Mouse (Mus musculus) MEL (cell line): Measurements from ENCODE around the gene Bmp8a. TPM values are rescaled to one million over a fixed set of nuclear protein-coding genes. Genes with fewer than 3 reads are reported as not detected.

ENCODE experiments used
- DNase-seq: peaks from one replicate; pipeline ENCODE4 v3.0.0; 2011; ENCODE audit warnings: low read depth, low spot score
- H3K27ac ChIP-seq: 2 replicates; pipeline ENCODE4 v1.5.1; 2012; ENCODE audit warnings: low read depth, mild to moderate bottlenecking, control low read depth, low read length, moderate library complexity; ENCODE audit not compliant: control insufficient read depth
- H3K27me3 ChIP-seq, 2 experiments: fragments of 150-350 bp in 1 of 2; sonication (generic) in 1 of 2; 2 replicates each; pipeline ENCODE4 v1.6.1; 2012; ENCODE audit warnings: low read length in 2 of 2, mild to moderate bottlenecking in 2 of 2, improper control_type of control experiment in 1 of 2, moderate library complexity in 1 of 2; ENCODE audit not compliant: insufficient read depth in 2 of 2, control insufficient read depth in 1 of 2
- H3K36me3 ChIP-seq, 2 experiments: 2 replicates each; pipeline ENCODE4 v1.6.1; 2012 to 2014; ENCODE audit warnings: low read length in 2 of 2, improper control_type of control experiment in 1 of 2, inconsistent platforms in 1 of 2, mild to moderate bottlenecking in 1 of 2; ENCODE audit not compliant: insufficient read depth in 2 of 2, control insufficient read depth in 1 of 2
- H3K4me1 ChIP-seq, 2 experiments: fragments of 150-350 bp in 1 of 2; sonication (generic) in 1 of 2; 2 replicates each; pipeline ENCODE4 v1.6.1; 2012; ENCODE audit warnings: low read length in 2 of 2, improper control_type of control experiment in 1 of 2, mild to moderate bottlenecking in 1 of 2; ENCODE audit not compliant: insufficient read depth in 2 of 2, control insufficient read depth in 1 of 2
- H3K4me3 ChIP-seq, 2 experiments: fragments of 150-350 bp in 1 of 2; sonication (generic) in 1 of 2; 2 replicates each; pipeline ENCODE4 v1.5.1; 2012; ENCODE audit warnings: low read depth in 2 of 2, low read length in 2 of 2, mild to moderate bottlenecking in 2 of 2, moderate library complexity in 2 of 2, control low read depth in 1 of 2, improper control_type of control experiment in 1 of 2; ENCODE audit not compliant: control insufficient read depth in 1 of 2, insufficient read depth in 1 of 2
- H3K79me2 ChIP-seq: 2 replicates; pipeline ENCODE4 v1.6.1; 2012; ENCODE audit warnings: mild to moderate bottlenecking, low read length, moderate library complexity; ENCODE audit not compliant: control insufficient read depth, poor library complexity, insufficient read depth
- H3K9ac ChIP-seq: 2 replicates; pipeline ENCODE4 v1.6.1; 2012; ENCODE audit warnings: low read depth, mild to moderate bottlenecking, control low read depth, low read length, moderate library complexity; ENCODE audit not compliant: control insufficient read depth, poor library complexity, severe bottlenecking
- H3K9me3 ChIP-seq: fragments of 150-350 bp; sonication (generic); replicated peaks from 2 replicates; pipeline ENCODE4 v1.6.1; 2012; ENCODE audit warnings: mild to moderate bottlenecking, low read length, improper control_type of control experiment, moderate library complexity; ENCODE audit not compliant: insufficient read depth
- BHLHE40 ChIP-seq: IDR thresholded peaks from 2 replicates; pipeline ENCODE4 v1.6.1; 2012; ENCODE audit warnings: low read depth, mild to moderate bottlenecking, inconsistent platforms, low read length, improper control_type of control experiment, borderline replicate concordance
- CHD2 ChIP-seq: IDR thresholded peaks from 2 replicates; pipeline ENCODE4 v1.6.1; 2011; ENCODE audit warnings: low read length, improper control_type of control experiment
- CTCF ChIP-seq, 3 experiments: IDR thresholded peaks in 2 of 3; conservative IDR thresholded peaks in 1 of 3; 2 replicates each; pipeline ENCODE4 v1.5.1; 2011 to 2012; ENCODE audit warnings: low read length in 3 of 3, low read depth in 2 of 3, mild to moderate bottlenecking in 2 of 3, improper control_type of control experiment in 1 of 3, inconsistent platforms in 1 of 3, mixed read lengths in 1 of 3, moderate library complexity in 1 of 3; ENCODE audit not compliant: control insufficient read depth in 1 of 3, insufficient read depth in 1 of 3, poor library complexity in 1 of 3, severe bottlenecking in 1 of 3
- E2F4 ChIP-seq: IDR thresholded peaks from 2 replicates; pipeline ENCODE4 v1.6.1; 2011; ENCODE audit warnings: low read depth, low read length, improper control_type of control experiment, borderline replicate concordance
- ELF1 ChIP-seq: IDR thresholded peaks from 2 replicates; pipeline ENCODE4 v1.6.1; 2014; ENCODE audit warnings: low read depth, mild to moderate bottlenecking, inconsistent platforms, low read length, improper control_type of control experiment, moderate library complexity
- GABPA ChIP-seq: IDR thresholded peaks from 2 replicates; pipeline ENCODE4 v1.6.1; 2012; ENCODE audit warnings: low read depth, mild to moderate bottlenecking, inconsistent platforms, low read length, improper control_type of control experiment, moderate library complexity
- GATA1 ChIP-seq: IDR thresholded peaks from 2 replicates; pipeline ENCODE4 v1.6.1; 2011; ENCODE audit warnings: low read depth, low read length, improper control_type of control experiment
- HCFC1 ChIP-seq: IDR thresholded peaks from 2 replicates; pipeline ENCODE4 v1.6.1; 2012; ENCODE audit warnings: low read depth, mild to moderate bottlenecking, inconsistent platforms, low read length, improper control_type of control experiment, moderate library complexity
- JUND ChIP-seq: IDR thresholded peaks from 2 replicates; pipeline ENCODE4 v1.6.1; 2011; ENCODE audit warnings: low read depth, mild to moderate bottlenecking, improper control_type of control experiment, low read length
- MAZ ChIP-seq: IDR thresholded peaks from 2 replicates; pipeline ENCODE4 v1.6.1; 2012; ENCODE audit warnings: low read depth, mild to moderate bottlenecking, inconsistent platforms, low read length, improper control_type of control experiment
- MEF2A ChIP-seq: IDR thresholded peaks from 2 replicates; pipeline ENCODE4 v1.6.1; 2014; ENCODE audit warnings: low read depth, mild to moderate bottlenecking, inconsistent platforms, low read length, improper control_type of control experiment; ENCODE audit not compliant: poor library complexity, insufficient replicate concordance, severe bottlenecking; ENCODE audit errors: extremely low read depth
- MYC ChIP-seq: IDR thresholded peaks from 2 replicates; pipeline ENCODE4 v1.6.1; 2011; ENCODE audit warnings: low read depth, mild to moderate bottlenecking, low read length, improper control_type of control experiment, moderate library complexity
- NELFE ChIP-seq: IDR thresholded peaks from 2 replicates; pipeline ENCODE4 v1.6.1; 2011; ENCODE audit warnings: low read depth, low read length, improper control_type of control experiment
- POLR2A ChIP-seq, 2 experiments: IDR thresholded peaks; 2 replicates each; pipeline ENCODE4 v1.6.1; 2011 to 2012; ENCODE audit warnings: low read length in 2 of 2, mild to moderate bottlenecking in 2 of 2, control low read depth in 1 of 2, improper control_type of control experiment in 1 of 2, low read depth in 1 of 2, moderate library complexity in 1 of 2; ENCODE audit not compliant: control insufficient read depth in 1 of 2, insufficient read depth in 1 of 2, poor library complexity in 1 of 2
- POLR2AphosphoS2 ChIP-seq: IDR thresholded peaks from 2 replicates; pipeline ENCODE4 v1.6.1; 2011; ENCODE audit warnings: low read length, improper control_type of control experiment
- POLR2AphosphoS5 ChIP-seq: IDR thresholded peaks from 2 replicates; pipeline ENCODE4 v1.6.1; 2012; ENCODE audit warnings: low read depth, borderline replicate concordance, mild to moderate bottlenecking, inconsistent platforms, low read length, moderate library complexity, mixed read lengths
- RAD21 ChIP-seq: IDR thresholded peaks from 2 replicates; pipeline ENCODE4 v1.6.1; 2011; ENCODE audit warnings: mild to moderate bottlenecking, low read depth, low read length, improper control_type of control experiment
- RCOR1 ChIP-seq: IDR thresholded peaks from 2 replicates; pipeline ENCODE4 v1.6.1; 2012; ENCODE audit warnings: low read depth, mild to moderate bottlenecking, inconsistent platforms, low read length, improper control_type of control experiment
- SIN3A ChIP-seq: IDR thresholded peaks from 2 replicates; pipeline ENCODE4 v1.6.1; 2012; ENCODE audit warnings: low read length, improper control_type of control experiment, inconsistent platforms
- SMC3 ChIP-seq: IDR thresholded peaks from 2 replicates; pipeline ENCODE4 v1.6.1; 2011; ENCODE audit warnings: low read depth, low read length, improper control_type of control experiment
- TAL1 ChIP-seq: IDR thresholded peaks from 2 replicates; pipeline ENCODE4 v1.6.1; 2012; ENCODE audit warnings: mild to moderate bottlenecking, inconsistent platforms, low read length, moderate library complexity, mixed read lengths
- TCF12 ChIP-seq: IDR thresholded peaks from 2 replicates; pipeline ENCODE4 v1.6.1; 2014; ENCODE audit warnings: low read depth, mild to moderate bottlenecking, inconsistent platforms, low read length, improper control_type of control experiment, moderate library complexity
- UBTF ChIP-seq: IDR thresholded peaks from 2 replicates; pipeline ENCODE4 v1.6.1; 2012; ENCODE audit warnings: low read depth, mild to moderate bottlenecking, inconsistent platforms, low read length, improper control_type of control experiment, moderate library complexity, borderline replicate concordance; ENCODE audit not compliant: insufficient read depth
- USF1 ChIP-seq: IDR thresholded peaks from 2 replicates; pipeline ENCODE4 v1.6.1; 2014; ENCODE audit warnings: low read depth, mild to moderate bottlenecking, inconsistent platforms, low read length, improper control_type of control experiment, moderate library complexity
- USF2 ChIP-seq, 2 experiments: IDR thresholded peaks; 2 replicates each; pipeline ENCODE4 v1.6.1; 2011 to 2012; ENCODE audit warnings: improper control_type of control experiment in 2 of 2, low read length in 2 of 2, borderline replicate concordance in 1 of 2, inconsistent platforms in 1 of 2, low read depth in 1 of 2, mild to moderate bottlenecking in 1 of 2; ENCODE audit not compliant: insufficient read depth in 1 of 2
- ZC3H11A ChIP-seq: IDR thresholded peaks from 2 replicates; pipeline ENCODE4 v1.6.1; 2012; ENCODE audit warnings: low read depth, mild to moderate bottlenecking, inconsistent platforms, low read length, improper control_type of control experiment
- polyA plus RNA-seq, 2 experiments: library from polyadenylated mRNA; stranded (reverse) in 1 of 2; unstranded in 1 of 2; fragments of >175 nt in 1 of 2; fragments of >200 nt in 1 of 2; gene quantifications; 2 replicates each; pipeline versions ENCODE4 v1.2.1 to v1.2.4; 2012; ENCODE audit warnings: low replicate concordance in 2 of 2, low read depth in 1 of 2; ENCODE audit not compliant: insufficient read length in 2 of 2, insufficient read depth in 1 of 2, missing spikeins in 1 of 2
- total RNA-seq: library from RNA; depleted of rRNA; stranded (reverse); fragments of 300-350 nt; gene quantifications from 2 replicates; pipeline ENCODE4 v1.2.3, GENCODE M21; 2012

The Bmp8a gene
- total and polyA plus RNA-seq, 3 experiments: 0.19 to 0.43 TPM; not detected in 1

DNA sequence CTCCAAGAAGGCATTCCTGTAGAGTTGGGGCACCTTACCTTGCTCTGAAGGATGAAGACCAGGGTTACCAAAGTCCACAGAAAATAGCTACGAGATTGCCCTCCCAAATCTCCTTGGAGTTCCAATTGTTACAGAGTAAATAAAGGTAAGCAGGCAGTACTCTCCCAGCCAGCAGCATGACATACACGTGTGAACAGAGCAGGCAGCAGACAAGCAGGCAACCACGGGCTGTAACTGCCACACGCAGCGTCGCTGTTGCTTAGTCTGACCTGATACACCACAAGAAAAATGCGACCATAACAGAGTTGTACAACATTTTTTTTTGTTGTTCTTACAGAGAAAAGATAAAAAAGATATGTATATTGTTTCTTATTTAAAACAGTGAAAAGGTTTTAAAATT, 15.6 kb upstream of the Bmp8a start:
- Histone ChIP-seq H3K36me3 (no peaks in the 10 kb centered on the region; a peak in 1 of 4 replicates), H3K4me1 (no peaks in the 10 kb centered on the region), H3K27me3 (no peaks in the 10 kb centered on the region), H3K27ac (no peak overlapping the region), H3K9me3 (no peaks in the 10 kb centered on the region), H3K4me3 (no peak overlapping the region), H3K9ac (no peak overlapping the region), H3K79me2 (no peaks in the 10 kb centered on the region)
- DNase-seq: no peak
- no peak for TF ChIP-seq CHD2
- TF ChIP-seq HCFC1: no peak
- TF ChIP-seq POLR2A (IDR thresholded peaks at IDR 0.05; ENCODE audit: control insufficient read depth in 1 of 2, insufficient read depth in 1 of 2, low read depth in 1 of 2, low read length in 2 of 2, poor library complexity in 1 of 2): no peak
- no peak for TF ChIP-seq ELF1
- TF ChIP-seq TCF12: no peak
- no peak for TF ChIP-seq UBTF
- TF ChIP-seq CTCF (IDR thresholded peaks at IDR 0.05 in 2 of 3, conservative IDR thresholded peaks at IDR 0.05 in 1 of 3; ENCODE audit: control insufficient read depth in 1 of 3, insufficient read depth in 1 of 3, low read depth in 2 of 3, low read length in 3 of 3, poor library complexity in 1 of 3, severe bottlenecking in 1 of 3): no peak
- no peak for TF ChIP-seq USF2 (IDR thresholded peaks at IDR 0.05; ENCODE audit: borderline replicate concordance in 1 of 2, insufficient read depth in 1 of 2, low read depth in 1 of 2, low read length in 2 of 2)
- no peak for TF ChIP-seq POLR2AphosphoS5
- no peak for TF ChIP-seq NELFE
- no peak for TF ChIP-seq JUND
- no peak for TF ChIP-seq E2F4
- TF ChIP-seq ZC3H11A: no peak
- TF ChIP-seq RCOR1: no peak
- TF ChIP-seq MYC: no peak
- no peak for TF ChIP-seq MEF2A
- TF ChIP-seq TAL1: no peak
- TF ChIP-seq MAZ: no peak
- no peak for TF ChIP-seq GABPA
- TF ChIP-seq RAD21: no peak

DNA sequence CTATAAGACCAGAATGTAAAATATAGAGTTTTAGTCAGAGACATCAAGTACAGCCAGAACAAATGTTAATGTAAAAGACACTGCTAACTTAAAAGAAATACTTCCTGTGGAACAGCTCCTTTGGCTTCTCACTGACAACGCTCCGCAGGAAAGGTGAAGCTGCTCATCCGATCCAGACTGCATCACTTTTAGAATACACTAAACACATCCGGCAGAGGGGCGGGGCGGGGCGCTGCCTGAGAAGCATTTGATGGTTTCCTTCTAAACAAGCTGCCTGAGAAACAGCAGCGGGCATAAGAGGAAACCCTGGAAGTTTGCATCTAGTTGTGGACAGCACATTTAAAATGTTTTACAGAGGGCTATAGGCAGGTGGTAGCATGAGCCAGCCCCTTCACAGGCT, 12.9 kb upstream of the Bmp8a start:
- no peak for TF ChIP-seq MAZ
- TF ChIP-seq JUND: no peak
- TF ChIP-seq SMC3: no peak
- TF ChIP-seq GATA1: no peak
- no peak for TF ChIP-seq ZC3H11A
- TF ChIP-seq MYC: no peak
- no peak for TF ChIP-seq POLR2A (IDR thresholded peaks at IDR 0.05; ENCODE audit: control insufficient read depth in 1 of 2, insufficient read depth in 1 of 2, low read depth in 1 of 2, low read length in 2 of 2, poor library complexity in 1 of 2)
- no peak for TF ChIP-seq SIN3A
- no peak for TF ChIP-seq RCOR1
- TF ChIP-seq USF1: no peak
- TF ChIP-seq BHLHE40: no peak
- TF ChIP-seq CHD2: no peak
- no peak for TF ChIP-seq UBTF
- TF ChIP-seq POLR2AphosphoS2: no peak
- no peak for TF ChIP-seq NELFE
- TF ChIP-seq POLR2AphosphoS5: no peak
- Histone ChIP-seq H3K27me3 (no peaks in the 10 kb centered on the region), H3K27ac (no peak overlapping the region), H3K9ac (no peak overlapping the region), H3K4me1 (no peaks in the 10 kb centered on the region), H3K9me3 (no peaks in the 10 kb centered on the region), H3K79me2 (no peaks in the 10 kb centered on the region), H3K36me3 (peaks cover 0 to 4% of the 10 kb centered on the region in 2 experiments; a peak in 2 of 4 replicates), H3K4me3 (no peak overlapping the region)
- no peak for DNase-seq
